Mouse (Mus musculus) olfactory bulb, adult 2 months (tissue): Measurements from ENCODE around the gene Prb1. TPM values are rescaled to one million over a fixed set of nuclear protein-coding genes. Genes with fewer than 3 reads are reported as not detected.
"Not testable (repeated sequence)": the region's sequence is repeated elsewhere in the genome, so short reads cannot be mapped to it uniquely, and the experiment has no call there.

Source experiments
- H3K27ac ChIP-seq: fragments of 200-500 bp; 2 replicates; pipeline ENCODE4 v1.5.1; 2012; ENCODE audit warnings: low read depth, low read length; ENCODE audit not compliant: insufficient read depth
- H3K4me1 ChIP-seq: fragments of 200-500 bp; 2 replicates; pipeline ENCODE4 v1.6.1; 2012; ENCODE audit warnings: low read length; ENCODE audit not compliant: control insufficient read depth, insufficient read depth
- H3K4me3 ChIP-seq: fragments of 200-500 bp; 2 replicates; pipeline ENCODE4 v1.5.1; 2012; ENCODE audit warnings: mild to moderate bottlenecking, low read depth, low read length, moderate library complexity; ENCODE audit not compliant: insufficient read depth
- polyA plus RNA-seq: library from polyadenylated mRNA; stranded (reverse); fragments of >200 nt; gene quantifications from 2 replicates; pipeline ENCODE4 v1.2.4, GENCODE M21; 2012; ENCODE audit warnings: low replicate concordance; ENCODE audit not compliant: missing spikeins, insufficient read depth, insufficient read length

Prb1 gene
- not detected in 2 replicates for polyA plus RNA-seq

- not testable (repeated sequence) for H3K4me3 ChIP-seq, H3K27ac ChIP-seq, H3K4me1 ChIP-seq
Measured at GRCm38 (mm10) chr6:132210421-132210820, at the start of gene Prb1. Gene Prb1 (minus strand): TSS chr6:132210521.

Other genes starting within 250 kb of the Prb1 start
- not detected in 2 replicates for gene Prpmp5, start 104.2 kb upstream of the Prb1 start, polyA plus RNA-seq
- not detected in 2 replicates for gene Gm8882, start 153.6 kb upstream of the Prb1 start, polyA plus RNA-seq